Mouse (Mus musculus) retina, postnatal 7 days (tissue): ENCODE data around the gene Lin28a.
"Not testable (repeated sequence)": the region's sequence is repeated elsewhere in the genome, so short reads cannot be mapped to it uniquely, and the experiment has no call there.

Experiments used
- DNase-seq: peaks from one replicate; pipeline ENCODE4 v3.0.0-alpha.2; 2012; ENCODE audit warnings: low read depth, low spot score

Lin28a gene

DNA sequence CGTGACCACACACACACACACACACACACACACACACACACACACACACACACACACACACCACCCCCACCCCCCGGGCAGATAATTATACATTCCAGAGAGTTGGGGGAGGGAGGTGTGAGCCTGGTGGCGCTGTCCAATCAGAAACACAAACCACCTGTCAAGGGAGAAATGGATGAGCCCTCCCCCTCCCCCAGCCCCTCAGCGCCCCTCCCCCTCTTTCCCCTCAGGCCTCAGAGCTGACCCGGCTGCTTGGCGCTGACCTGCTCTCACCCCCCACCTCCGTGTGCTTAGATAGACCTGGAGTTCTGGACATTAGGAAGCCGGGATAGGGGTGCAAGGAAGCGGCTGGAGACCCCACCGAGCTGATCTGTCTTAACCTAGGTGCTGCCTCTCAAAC lies 569 bp upstream of the Lin28a start:
- no peak for DNase-seq

DNA sequence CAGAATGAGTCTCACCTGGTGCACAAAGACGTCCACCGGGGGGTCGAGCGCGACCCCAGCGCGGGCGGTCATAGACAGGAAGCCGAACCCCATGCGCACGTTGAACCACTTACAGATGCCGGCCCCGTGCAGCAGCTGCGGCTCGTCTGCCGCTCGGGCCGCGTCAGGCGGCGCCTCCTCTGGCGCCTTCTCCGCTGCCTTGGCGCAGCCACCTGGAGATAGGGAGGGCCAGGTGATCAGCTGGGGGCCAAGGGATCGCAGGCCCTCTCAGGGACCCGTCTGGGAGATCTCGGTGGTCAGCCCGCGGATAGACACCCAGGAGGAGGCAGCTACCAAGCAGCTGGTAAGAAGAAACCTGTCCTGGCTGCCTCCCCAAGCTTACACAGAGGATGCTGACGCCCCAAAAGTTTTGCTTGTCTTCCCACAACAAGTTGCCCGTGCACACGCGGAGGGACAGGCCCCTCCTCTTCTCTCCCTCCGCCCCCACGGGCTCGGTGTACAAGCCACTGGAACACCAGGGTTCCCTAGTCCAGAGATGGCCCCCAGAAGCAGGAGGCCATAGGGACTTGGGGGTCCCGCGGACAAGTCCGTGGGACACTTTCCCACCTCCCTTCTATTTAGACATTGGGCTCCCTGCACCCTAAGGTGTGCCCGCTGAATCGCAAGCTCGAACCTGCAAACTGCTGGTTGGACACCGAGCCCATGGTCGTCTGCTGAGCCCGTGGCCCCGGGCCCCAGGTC lies 433 bp downstream of the Lin28a start:
- DNase-seq, result no peak

GRCm38 (mm10) chr4:134017201-134017865 lies 1.3 kb downstream of the Lin28a start:
- DNase-seq, result no peak

DNA sequence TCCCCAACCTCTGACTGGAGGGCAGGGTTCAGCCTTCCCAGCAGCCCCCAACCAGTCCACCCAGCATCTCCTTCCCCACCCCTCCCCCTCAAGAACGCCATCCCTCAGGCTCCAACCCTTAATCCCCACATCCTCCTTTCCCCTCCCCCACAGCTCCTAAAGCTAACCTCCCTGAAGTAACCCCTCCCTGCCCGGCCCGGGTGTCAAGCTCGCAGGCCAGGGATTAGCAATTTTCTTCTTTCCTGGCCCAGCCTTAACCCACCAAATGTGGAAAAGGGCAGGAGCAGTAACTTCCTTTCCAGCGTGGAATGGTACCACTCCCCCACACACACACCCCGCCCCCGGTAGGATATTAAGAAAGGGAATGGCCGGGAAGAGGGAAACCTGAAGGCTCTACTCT lies 1.9 kb downstream of the Lin28a start:
- no peak for DNase-seq

DNA sequence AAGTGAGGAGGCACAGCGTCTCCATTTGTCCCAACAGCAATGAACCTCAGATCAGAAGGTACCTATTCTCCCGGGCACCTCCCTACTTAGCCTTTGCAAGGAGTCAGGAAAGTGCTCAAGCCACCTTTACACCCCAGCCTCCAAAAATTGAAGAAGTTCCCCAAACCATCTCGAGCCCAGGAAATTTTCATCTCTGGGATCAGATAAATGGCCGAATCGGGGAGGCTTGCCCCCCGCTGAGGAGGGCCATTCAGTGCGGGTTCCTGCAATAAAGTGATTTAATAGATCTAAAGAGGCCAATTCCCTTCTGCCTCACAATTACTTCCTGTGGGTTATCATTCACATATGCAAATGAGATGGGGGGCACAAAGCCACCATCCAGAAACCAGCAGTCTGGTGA lies 2.4 kb downstream of the Lin28a start:
- no peak for DNase-seq

- no peak for DNase-seq
These were observed 5.6 kb downstream of the Lin28a start for GRCm38 (mm10) chr4:134012858-134013528.

DNA sequence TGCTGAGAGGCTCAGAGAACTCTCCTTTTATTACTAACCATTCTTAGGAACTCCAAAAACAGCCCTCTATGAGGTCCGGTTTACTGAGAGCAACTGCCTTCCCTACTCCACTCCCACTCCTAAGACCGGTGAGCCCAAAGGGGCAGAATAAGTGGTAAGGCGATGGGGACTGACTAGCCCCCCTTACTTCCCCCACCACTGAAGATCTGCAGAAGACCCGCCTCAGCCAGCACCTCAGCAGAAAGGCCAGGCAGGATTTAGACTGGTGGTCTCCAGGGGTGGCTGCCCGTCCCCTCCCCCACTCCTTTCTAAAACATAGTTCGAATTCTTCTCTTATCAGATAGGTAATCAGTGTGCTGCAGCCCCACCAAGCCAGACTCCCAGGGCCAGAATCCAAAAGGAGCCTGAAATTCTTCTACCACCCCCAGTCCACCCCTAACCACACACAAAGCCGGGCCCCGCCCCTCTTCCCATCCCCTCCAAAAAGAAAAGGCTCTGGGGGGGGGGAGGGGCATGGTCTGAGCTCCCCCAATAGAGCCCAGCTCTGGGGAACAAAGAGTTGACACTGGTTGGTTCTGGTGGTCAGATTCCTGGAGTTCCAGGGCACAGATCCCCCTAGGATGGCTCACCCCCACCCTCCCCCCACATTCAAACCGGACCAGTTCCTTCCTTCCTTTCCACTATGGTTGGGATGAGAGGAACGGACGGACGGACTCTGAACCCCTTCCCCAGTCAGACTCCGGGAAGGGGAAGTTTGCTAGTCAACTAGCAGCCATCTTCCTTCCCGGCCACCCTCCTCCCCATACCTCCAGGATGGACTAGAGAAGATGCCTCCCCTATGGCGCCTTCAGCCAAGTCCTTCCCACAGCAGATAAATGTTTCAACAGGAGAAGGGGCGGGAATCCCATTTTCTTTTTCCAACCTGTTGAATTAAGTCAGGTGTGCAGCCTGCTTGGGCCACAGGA lies 6.9 kb downstream of the Lin28a start:
- no peak for DNase-seq

GRCm38 (mm10) chr4:134009709-134010108 lies 8.9 kb downstream of the Lin28a start:
- no peak for DNase-seq

DNA sequence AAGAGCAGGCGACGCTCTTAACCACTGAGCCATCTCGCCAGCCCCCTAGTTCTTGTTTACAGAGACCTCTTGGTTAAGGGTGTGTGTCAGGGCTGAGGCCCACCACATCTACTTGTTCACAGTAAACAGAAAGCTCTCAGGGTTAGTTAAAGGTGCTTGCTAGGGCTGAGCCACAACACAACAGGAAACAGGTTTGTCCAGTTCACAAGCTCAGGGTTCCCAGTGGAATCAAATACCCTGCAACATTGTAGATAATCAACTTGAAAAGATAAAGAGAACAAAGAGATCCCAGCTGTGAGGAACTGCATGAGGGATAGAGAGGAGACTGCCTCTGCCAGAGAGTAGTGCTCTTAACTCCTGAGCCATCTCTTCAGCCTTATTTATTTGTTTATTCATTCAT lies 11.8 kb downstream of the Lin28a start:
- DNase-seq, result no peak

DNA sequence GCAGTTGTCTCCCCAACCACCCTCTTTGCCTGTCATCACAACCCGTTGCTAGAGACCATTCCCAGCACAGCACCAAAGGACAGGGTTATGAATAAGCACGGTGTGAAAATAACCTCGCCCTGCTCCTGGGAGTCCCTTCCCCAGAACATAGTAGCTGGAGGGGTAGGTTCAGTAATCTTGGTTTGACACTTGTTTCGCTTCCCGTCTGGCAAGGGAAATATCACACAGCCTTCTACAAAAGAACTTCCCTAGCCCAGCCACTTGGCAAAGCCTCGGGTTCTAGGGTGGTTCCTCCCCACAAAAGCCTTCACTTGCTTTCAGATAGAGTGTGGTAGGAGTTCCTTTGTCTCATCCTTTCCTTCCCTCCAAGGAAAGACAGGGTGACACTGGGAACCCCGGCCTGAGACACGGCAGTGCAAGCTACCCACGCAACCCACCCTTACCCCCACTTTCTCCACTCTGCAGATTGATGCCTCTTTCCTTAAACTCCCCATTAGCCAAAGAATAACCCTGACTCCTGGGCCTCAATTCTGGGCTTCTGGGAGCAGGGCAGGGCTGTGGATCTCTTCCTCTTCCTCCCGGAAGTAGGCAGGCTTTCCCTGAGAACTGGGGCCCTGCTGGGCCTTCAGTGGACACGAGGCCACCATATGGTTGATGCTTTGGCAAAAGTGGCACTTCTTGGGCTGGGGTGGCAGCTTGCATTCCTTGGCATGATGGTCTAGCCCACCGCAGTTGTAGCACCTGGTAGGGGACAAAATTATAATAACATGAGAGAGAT lies 12.9 kb downstream of the Lin28a start:
- DNase-seq, result no peak

DNA sequence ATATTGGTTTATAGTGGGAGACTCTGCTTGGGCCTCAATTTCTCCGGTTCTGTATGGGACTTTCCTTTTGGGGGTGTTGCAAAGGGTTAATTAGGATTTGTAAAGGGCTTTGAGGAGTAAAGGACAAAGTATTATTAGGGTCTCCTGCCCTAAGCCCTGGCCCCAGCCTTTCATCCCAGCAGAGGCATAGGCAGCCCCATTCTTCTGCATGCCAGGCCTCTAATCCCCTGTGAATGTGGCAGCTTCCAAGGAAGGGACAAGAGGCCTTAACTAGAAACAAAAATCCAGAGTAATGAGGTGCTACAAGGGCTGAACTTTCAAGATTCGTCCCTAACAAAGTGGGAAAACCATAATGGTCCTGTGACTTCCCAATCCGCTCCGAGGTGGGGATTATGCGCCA lies 15.7 kb downstream of the Lin28a start:
- DNase-seq, result no peak

GRCm38 (mm10) chr4:134002246-134002645 lies 16.4 kb downstream of the Lin28a start:
- no peak for DNase-seq

DNA sequence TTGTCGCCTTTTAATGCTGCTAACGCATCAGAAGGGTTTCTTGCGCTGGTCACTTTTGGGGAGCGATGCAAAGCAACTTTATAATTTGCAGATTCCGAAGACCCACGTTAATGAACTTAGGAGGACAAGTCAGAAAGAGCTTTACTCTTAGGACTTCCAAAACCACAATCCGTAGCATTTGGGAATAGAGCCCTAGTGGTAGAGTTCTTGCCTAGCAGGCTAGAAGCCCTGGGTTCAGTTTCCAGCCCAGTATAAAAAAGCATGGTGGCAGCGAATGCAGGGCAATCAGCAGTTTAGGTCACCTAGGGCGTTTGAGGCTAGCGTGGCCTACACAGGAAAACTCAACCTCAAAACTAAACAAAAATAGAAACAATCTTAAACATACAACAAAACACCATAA lies 16.9 kb downstream of the Lin28a start:
- no peak for DNase-seq

DNA sequence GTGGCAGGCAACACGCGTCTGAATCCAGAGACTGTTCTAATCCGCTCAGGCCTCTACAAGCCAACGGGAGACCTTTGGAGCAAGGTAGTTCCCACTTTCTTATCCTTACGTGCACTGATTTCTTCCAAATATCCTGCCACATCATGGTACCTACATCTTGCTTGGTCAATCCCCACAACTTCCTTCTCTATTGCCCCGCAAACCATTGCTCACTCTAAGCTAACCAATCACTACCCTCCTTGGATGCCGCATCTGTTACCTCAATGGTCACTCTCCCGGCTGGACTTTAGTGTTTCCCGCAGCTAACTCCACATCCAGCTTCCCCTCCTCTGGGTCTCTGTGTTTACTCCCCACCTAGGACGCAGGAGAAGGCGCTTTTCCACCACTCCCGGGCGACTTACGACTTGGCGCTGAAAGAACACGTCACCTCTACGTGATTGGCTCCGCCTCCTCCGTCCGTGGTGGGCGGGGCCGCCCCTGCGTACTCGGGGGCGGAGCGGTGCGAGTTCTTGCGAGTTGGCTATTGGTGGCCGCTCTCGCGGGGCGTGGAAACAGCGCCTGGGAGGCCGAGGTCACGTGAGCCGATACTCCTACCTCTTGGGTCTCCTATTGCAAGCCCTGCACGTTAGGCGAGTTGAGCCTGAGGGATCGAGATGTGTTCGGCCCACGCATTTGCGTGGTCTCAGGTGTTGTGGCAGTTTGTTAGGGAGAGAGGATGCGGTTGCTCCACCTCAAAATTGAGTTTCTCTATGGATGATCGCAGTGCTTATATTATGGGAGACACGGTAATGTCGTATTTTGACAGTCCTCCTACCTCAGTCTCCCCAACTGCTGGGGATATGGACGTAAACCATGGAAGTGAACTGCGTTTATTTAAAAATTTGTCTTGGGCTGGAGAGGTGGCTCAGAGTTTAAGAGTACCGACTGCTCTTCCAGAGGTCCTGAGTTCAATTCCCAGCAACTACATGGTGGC lies 17.9 kb downstream of the Lin28a start, which contains the start of gene Dhdds:
Gene Dhdds, minus strand, starts transcription at position 453 of the 973 bp plus-strand sequence.
- peak; percentile 96 for DNase-seq

DNA sequence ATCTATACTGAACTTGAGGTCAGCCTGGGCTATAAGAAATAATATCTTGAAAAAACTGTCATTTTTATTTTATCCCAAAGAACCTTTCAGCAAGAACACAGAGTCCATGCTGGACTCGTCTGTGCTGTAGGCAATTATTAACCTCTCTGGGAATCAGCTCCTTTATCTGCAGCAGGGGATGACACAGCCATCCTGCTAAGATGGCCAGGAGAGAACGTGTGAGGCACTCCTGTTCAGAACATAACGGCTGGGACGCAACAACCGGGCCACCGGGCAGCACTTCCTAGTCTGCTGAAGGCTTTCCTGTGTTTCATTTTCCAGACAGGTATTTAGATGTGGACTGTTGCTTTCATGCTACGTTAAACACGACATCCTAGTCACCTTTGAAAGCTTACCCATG lies 23.9 kb downstream of the Lin28a start:
- no peak for DNase-seq

- no peak for DNase-seq
These were observed 27.5 kb downstream of the Lin28a start for GRCm38 (mm10) chr4:133991087-133991660.

GRCm38 (mm10) chr4:133990035-133990434 lies 28.6 kb downstream of the Lin28a start:
- no peak for DNase-seq

DNA sequence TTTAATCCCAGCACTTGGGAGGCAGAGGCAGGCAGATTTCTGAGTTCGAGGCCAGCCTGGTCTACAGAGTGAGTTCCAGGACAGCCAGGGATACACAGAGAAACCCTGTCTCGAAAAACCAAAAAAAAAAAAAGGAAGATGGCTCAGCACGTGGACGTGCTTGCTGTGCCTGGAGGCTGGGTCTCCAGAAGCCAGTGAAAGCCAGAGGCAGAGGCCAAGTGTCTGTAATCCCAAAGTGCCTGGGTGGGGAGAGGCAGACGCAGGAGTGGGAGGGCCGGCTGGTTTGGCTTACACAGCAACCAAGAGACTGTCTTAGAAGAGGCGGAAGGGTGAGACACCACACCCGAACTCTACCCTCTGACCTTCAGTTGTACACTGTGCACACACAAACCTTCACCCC lies 30.4 kb downstream of the Lin28a start:
- not testable (repeated sequence) for DNase-seq

DNA sequence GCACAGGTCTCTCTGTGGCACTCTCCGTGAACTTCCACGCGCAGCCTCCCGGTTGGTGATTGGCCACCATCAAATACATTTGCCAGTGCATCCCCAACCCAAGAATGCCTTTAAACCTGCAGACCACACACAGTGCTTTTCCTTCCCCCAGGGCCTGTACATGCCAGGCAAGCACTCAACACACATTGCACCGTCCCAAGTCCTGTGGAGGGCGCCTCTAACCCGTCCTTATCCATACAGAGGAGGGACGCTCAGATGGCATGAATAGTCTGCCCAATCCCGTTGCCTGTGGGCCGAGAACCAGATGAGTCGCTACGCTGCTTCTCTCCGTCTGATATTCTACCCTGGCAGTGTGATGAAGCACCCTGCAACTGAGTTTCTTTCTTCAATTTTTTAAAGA lies 35.7 kb downstream of the Lin28a start:
- DNase-seq, result no peak
